Mouse (Mus musculus): ENCODE data around the gene Cyp4b1. TPM values are rescaled to one million over a fixed set of nuclear protein-coding genes. Genes with fewer than 3 reads are reported as not detected.
"Not testable (repeated sequence)": the region's sequence is repeated elsewhere in the genome, so short reads cannot be mapped to it uniquely, and the experiment has no call there.

Cyp4b1 gene
- polyA plus RNA-seq (2014; fragmentation: Nextera tagmentation; extraction: Ambion mirVana): 0.22 TPM in 1 of 2 replicates, not detected in the other

GRCm38 (mm10) chr4:115647580-115647979, at the start of gene Cyp4b1:
Gene Cyp4b1, minus strand, starts transcription at chr4:115647723.
- WGBS: 93% methylated on average over 9 of the region's 9 CpGs

DNA sequence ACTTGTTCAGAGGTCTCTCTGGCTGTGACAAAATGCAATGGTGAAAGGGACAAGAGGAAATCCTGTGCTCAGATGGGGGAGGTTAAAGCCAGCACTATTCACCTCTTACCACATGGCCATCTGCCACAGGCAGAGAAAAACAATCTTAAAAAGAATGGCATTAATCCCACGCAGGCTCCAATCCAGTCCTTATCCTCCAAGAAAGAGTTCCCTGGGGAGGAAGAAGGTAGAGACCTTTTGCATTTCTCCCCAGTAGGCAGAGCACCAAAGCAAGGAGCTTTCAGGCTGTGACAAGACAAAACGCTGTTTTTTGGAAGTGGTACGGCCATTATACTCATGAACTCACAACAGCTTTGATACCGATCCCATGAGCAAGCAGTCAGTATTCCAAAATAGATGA, 38.8 kb upstream of the Cyp4b1 start:
- Histone ChIP-seq H3K27me3 (ENCODE audit: control insufficient read depth, insufficient read depth, low read length) (no peaks in the 10 kb centered on the region), H3K9me3 (ENCODE audit: control insufficient read depth, low read length) (no peaks in the 10 kb centered on the region), H3K4me3 (ENCODE audit: low read depth, low read length) (no peak overlapping the region), H3K27ac (ENCODE audit: low read depth, low read length) (no peak overlapping the region), H3K4me2 (ENCODE audit: low read depth) (no peak overlapping the region), H3K9ac (ENCODE audit: low read length) (no peak overlapping the region), H3K4me1 (ENCODE audit: control insufficient read depth, insufficient read depth, low read length) (no peaks in the 10 kb centered on the region), H3K36me3 (ENCODE audit: control insufficient read depth, insufficient read depth, low read length) (no peaks in the 10 kb centered on the region)
- WGBS: 63% methylated on average over 4 of the region's 4 CpGs
- no peak for ATAC-seq (ENCODE audit: insufficient read depth, low FRiP score, low TSS enrichment)
- no peak for DNase-seq (ENCODE audit: low spot score)

More at GRCm38 (mm10) chr4:115647580-115647979, at the start of gene Cyp4b1:
- no peaks in the 10 kb centered on the region for H3K36me3 ChIP-seq (ENCODE audit: control insufficient read depth, insufficient read depth, low read length)
- H3K4me3 ChIP-seq (ENCODE audit: low read depth, low read length): no peak within 1 kb of the TSS
- no peak for DNase-seq (ENCODE audit: low spot score)
- H3K27ac ChIP-seq (ENCODE audit: low read depth, low read length): no peak within 1 kb of the TSS
- H3K27me3 ChIP-seq (ENCODE audit: control insufficient read depth, insufficient read depth, low read length): no peaks in the 10 kb centered on the region
- no peaks in the 10 kb centered on the region for H3K9me3 ChIP-seq (ENCODE audit: control insufficient read depth, low read length)
- H3K9ac ChIP-seq (ENCODE audit: low read length): no peak within 1 kb of the TSS
- ATAC-seq (ENCODE audit: insufficient read depth, low FRiP score, low TSS enrichment): no peak
- no peak within 1 kb of the TSS for H3K4me2 ChIP-seq (ENCODE audit: low read depth)
- no peaks in the 10 kb centered on the region for H3K4me1 ChIP-seq (ENCODE audit: control insufficient read depth, insufficient read depth, low read length)

DNA sequence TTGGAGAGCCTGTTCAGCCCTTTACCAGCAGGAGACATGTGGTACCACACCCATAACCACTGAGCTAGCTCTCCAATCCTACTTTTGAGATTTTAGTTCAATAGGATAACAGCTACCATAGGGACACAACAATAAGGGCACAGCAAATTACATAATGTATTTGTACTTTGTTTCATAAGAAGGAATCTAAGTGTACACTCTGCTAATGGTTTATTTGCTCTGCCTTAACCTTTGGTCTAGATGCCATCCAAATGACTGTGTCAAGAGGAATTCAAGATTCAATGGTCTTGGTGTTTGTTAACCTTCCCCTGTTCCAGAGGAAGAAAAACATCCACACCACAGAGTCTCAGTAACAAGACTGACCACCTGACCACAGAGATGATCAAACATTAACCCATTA, 11.7 kb upstream of the Cyp4b1 start:
- Histone ChIP-seq H3K27me3 (ENCODE audit: control insufficient read depth, insufficient read depth, low read length) (no peaks in the 10 kb centered on the region), H3K9me3 (ENCODE audit: control insufficient read depth, low read length) (no peaks in the 10 kb centered on the region), H3K9ac (ENCODE audit: low read length) (no peak overlapping the region), H3K27ac (ENCODE audit: low read depth, low read length) (no peak overlapping the region), H3K4me3 (ENCODE audit: low read depth, low read length) (no peak overlapping the region), H3K4me2 (ENCODE audit: low read depth) (no peak overlapping the region), H3K36me3 (ENCODE audit: control insufficient read depth, insufficient read depth, low read length) (no peaks in the 10 kb centered on the region), H3K4me1 (ENCODE audit: control insufficient read depth, insufficient read depth, low read length) (no peaks in the 10 kb centered on the region)
- ATAC-seq (ENCODE audit: insufficient read depth, low FRiP score, low TSS enrichment) (no peak), DNase-seq (ENCODE audit: low spot score) (no peak)

DNA sequence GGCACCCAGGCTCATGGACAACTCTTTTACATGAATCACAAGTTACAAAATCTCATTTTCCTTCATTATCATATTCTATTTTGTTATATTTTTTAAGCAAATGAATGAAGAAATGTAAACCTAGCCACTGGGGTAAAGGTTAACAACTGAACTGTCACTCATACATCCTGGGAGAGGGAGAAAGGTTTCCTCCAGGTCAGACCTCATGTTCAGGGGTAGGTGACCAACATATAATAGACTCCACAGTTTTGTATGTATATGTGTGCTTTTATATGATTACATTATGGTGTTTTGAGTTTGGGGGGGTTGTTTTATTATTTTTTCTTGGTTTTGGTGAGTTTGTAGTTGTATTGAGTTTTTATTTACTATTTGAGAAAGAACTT, 10.3 kb upstream of the Cyp4b1 start:
- H3K27ac ChIP-seq (ENCODE audit: low read depth, low read length): no peak overlapping the region
- no peak overlapping the region for H3K4me3 ChIP-seq (ENCODE audit: low read depth, low read length)
- no peaks in the 10 kb centered on the region for H3K36me3 ChIP-seq (ENCODE audit: control insufficient read depth, insufficient read depth, low read length)
- H3K4me1 ChIP-seq (ENCODE audit: control insufficient read depth, insufficient read depth, low read length): no peaks in the 10 kb centered on the region
- ATAC-seq (ENCODE audit: insufficient read depth, low FRiP score, low TSS enrichment) (no peak; the same call in 1 of the 2 replicates), DNase-seq (ENCODE audit: low spot score) (no peak)
- no peaks in the 10 kb centered on the region for H3K9me3 ChIP-seq (ENCODE audit: control insufficient read depth, low read length)
- no peak overlapping the region for H3K9ac ChIP-seq (ENCODE audit: low read length)
- no peaks in the 10 kb centered on the region for H3K27me3 ChIP-seq (ENCODE audit: control insufficient read depth, insufficient read depth, low read length)
- H3K4me2 ChIP-seq (ENCODE audit: low read depth): peak overlapping the region; percentile 87; the same call in 1 of the 2 replicates

GRCm38 (mm10) chr4:115657104-115657866, 9.8 kb upstream of the Cyp4b1 start:
- DNase-seq (ENCODE audit: low spot score) (peak; percentile 60), ATAC-seq (ENCODE audit: insufficient read depth, low FRiP score, low TSS enrichment) (peak; percentile 80)
- H3K4me3 ChIP-seq (ENCODE audit: low read depth, low read length): peak overlapping the region; percentile 41
- no peaks in the 10 kb centered on the region for H3K9me3 ChIP-seq (ENCODE audit: control insufficient read depth, low read length)
- no peaks in the 10 kb centered on the region for H3K4me1 ChIP-seq (ENCODE audit: control insufficient read depth, insufficient read depth, low read length)
- H3K36me3 ChIP-seq (ENCODE audit: control insufficient read depth, insufficient read depth, low read length): no peaks in the 10 kb centered on the region
- peak overlapping the region; percentile 87 for H3K4me2 ChIP-seq (ENCODE audit: low read depth)
- H3K9ac ChIP-seq (ENCODE audit: low read length): peak overlapping the region; percentile 60
- no peaks in the 10 kb centered on the region for H3K27me3 ChIP-seq (ENCODE audit: control insufficient read depth, insufficient read depth, low read length)
- 2% methylated on average over 33 of the region's 34 CpGs for WGBS
- no peak overlapping the region for H3K27ac ChIP-seq (ENCODE audit: low read depth, low read length)

DNA sequence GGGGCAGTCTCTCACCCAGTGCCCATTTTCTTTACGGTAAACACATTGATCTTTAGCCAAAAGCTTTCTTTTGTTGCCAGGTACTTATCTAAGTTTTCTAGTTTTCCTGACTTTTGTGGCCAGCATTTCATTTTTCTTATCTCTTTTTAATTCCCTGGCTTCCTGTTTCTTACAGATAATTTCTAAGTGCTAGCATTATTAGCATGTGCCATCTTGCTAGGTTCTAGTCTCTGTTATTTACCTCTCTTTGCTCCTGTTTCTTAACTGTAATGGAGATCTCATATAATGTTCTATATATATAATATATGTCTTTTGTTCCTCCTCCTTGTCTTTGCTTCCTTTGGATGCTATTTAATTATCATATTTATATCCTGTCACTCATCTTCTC, 9.0 kb upstream of the Cyp4b1 start:
- not testable (repeated sequence) for H3K4me1 ChIP-seq (ENCODE audit: control insufficient read depth, insufficient read depth, low read length); ATAC-seq (ENCODE audit: insufficient read depth, low FRiP score, low TSS enrichment); H3K27ac ChIP-seq (ENCODE audit: low read depth, low read length); H3K36me3 ChIP-seq (ENCODE audit: control insufficient read depth, insufficient read depth, low read length); H3K9me3 ChIP-seq (ENCODE audit: control insufficient read depth, low read length); H3K4me2 ChIP-seq (ENCODE audit: low read depth); H3K9ac ChIP-seq (ENCODE audit: low read length); H3K4me3 ChIP-seq (ENCODE audit: low read depth, low read length); DNase-seq (ENCODE audit: low spot score); H3K27me3 ChIP-seq (ENCODE audit: control insufficient read depth, insufficient read depth, low read length)
- 92% methylated on average over 1 of the region's 1 CpGs for WGBS

GRCm38 (mm10) chr4:115655841-115656534, 8.5 kb upstream of the Cyp4b1 start:
- not testable (repeated sequence) for ATAC-seq (ENCODE audit: insufficient read depth, low FRiP score, low TSS enrichment); H3K4me2 ChIP-seq (ENCODE audit: low read depth); H3K9ac ChIP-seq (ENCODE audit: low read length); H3K27me3 ChIP-seq (ENCODE audit: control insufficient read depth, insufficient read depth, low read length); H3K36me3 ChIP-seq (ENCODE audit: control insufficient read depth, insufficient read depth, low read length); H3K4me3 ChIP-seq (ENCODE audit: low read depth, low read length); DNase-seq (ENCODE audit: low spot score); H3K4me1 ChIP-seq (ENCODE audit: control insufficient read depth, insufficient read depth, low read length); H3K27ac ChIP-seq (ENCODE audit: low read depth, low read length); H3K9me3 ChIP-seq (ENCODE audit: control insufficient read depth, low read length)
- WGBS: 90% methylated on average over 7 of the region's 7 CpGs

GRCm38 (mm10) chr4:115650866-115651265, 3.3 kb upstream of the Cyp4b1 start:
- Histone ChIP-seq H3K4me1 (ENCODE audit: control insufficient read depth, insufficient read depth, low read length) (no peaks in the 10 kb centered on the region), H3K4me3 (ENCODE audit: low read depth, low read length) (no peak overlapping the region), H3K9me3 (ENCODE audit: control insufficient read depth, low read length) (no peaks in the 10 kb centered on the region), H3K36me3 (ENCODE audit: control insufficient read depth, insufficient read depth, low read length) (no peaks in the 10 kb centered on the region), H3K9ac (ENCODE audit: low read length) (no peak overlapping the region), H3K27me3 (ENCODE audit: control insufficient read depth, insufficient read depth, low read length) (no peaks in the 10 kb centered on the region), H3K27ac (ENCODE audit: low read depth, low read length) (no peak overlapping the region), H3K4me2 (ENCODE audit: low read depth) (no peak overlapping the region)
- ATAC-seq (ENCODE audit: insufficient read depth, low FRiP score, low TSS enrichment) (no peak), DNase-seq (ENCODE audit: low spot score) (no peak)
- WGBS: 86% methylated on average over 5 of the region's 5 CpGs

- Histone ChIP-seq H3K4me1 (ENCODE audit: control insufficient read depth, insufficient read depth, low read length) (no peaks in the 10 kb centered on the region), H3K36me3 (ENCODE audit: control insufficient read depth, insufficient read depth, low read length) (no peaks in the 10 kb centered on the region), H3K9me3 (ENCODE audit: control insufficient read depth, low read length) (no peaks in the 10 kb centered on the region), H3K4me3 (ENCODE audit: low read depth, low read length) (no peak overlapping the region), H3K9ac (ENCODE audit: low read length) (no peak overlapping the region), H3K4me2 (ENCODE audit: low read depth) (no peak overlapping the region), H3K27me3 (ENCODE audit: control insufficient read depth, insufficient read depth, low read length) (no peaks in the 10 kb centered on the region), H3K27ac (ENCODE audit: low read depth, low read length) (no peak overlapping the region)
- no peak for ATAC-seq (ENCODE audit: insufficient read depth, low FRiP score, low TSS enrichment)
- DNase-seq (ENCODE audit: low spot score): no peak
These were observed 1.8 kb upstream of the Cyp4b1 start for GRCm38 (mm10) chr4:115649344-115649743.

Data from neural tube, embryonic 11.5 days (tissue).